Mouse (Mus musculus): ENCODE data around the gene Usp9x. TPM values are rescaled to one million over a fixed set of nuclear protein-coding genes. Genes with fewer than 3 reads are reported as not detected.
A peak's percentile ranks its signal among the peaks of the same experiment; 100 is the strongest.

Usp9x gene
- total RNA-seq (2021), result 100 to 1,000 TPM; 242 to 245 TPM

GRCm38 (mm10) chrX:13071241-13071775 is at the start of gene Usp9x:
Gene Usp9x (plus strand): TSS chrX:13071498.
- DNase-seq (ENCODE audit: low spot score in 2 of 2), result no peak
- intact Hi-C loops (cut with DNase I), result loop anchor here (5.0 to 10.0 kb wide), 3 partner anchors 147 to 309 kb away; partner anchors contain the start of gene Med14

- no peak for DNase-seq (ENCODE audit: low spot score in 2 of 2)
- intact Hi-C loops (cut with DNase I), result no loop called here
Observed at GRCm38 (mm10) chrX:13022547-13023310, 48.6 kb upstream of the Usp9x start.

GRCm38 (mm10) chrX:13024539-13025202 is 46.6 kb upstream of the Usp9x start:
- intact Hi-C loops (cut with DNase I), result no loop called here
- DNase-seq (ENCODE audit: low spot score in 2 of 2), result no peak

GRCm38 (mm10) chrX:13025286-13025685 is 46.0 kb upstream of the Usp9x start:
- no peak for DNase-seq (ENCODE audit: low spot score in 2 of 2)
- intact Hi-C loops (cut with DNase I), result no loop called here

- no peak for DNase-seq (ENCODE audit: low spot score in 2 of 2)
- intact Hi-C loops (cut with DNase I), result no loop called here
Observed at GRCm38 (mm10) chrX:13028156-13028555, 43.1 kb upstream of the Usp9x start.

- DNase-seq (ENCODE audit: low spot score in 2 of 2), result no peak
- intact Hi-C loops (cut with DNase I), result no loop called here
Observed at GRCm38 (mm10) chrX:13029996-13030395, 41.3 kb upstream of the Usp9x start.

- no peak for DNase-seq (ENCODE audit: low spot score in 2 of 2)
- intact Hi-C loops (cut with DNase I), result no loop called here
Observed at GRCm38 (mm10) chrX:13037085-13037484, 34.2 kb upstream of the Usp9x start.

- DNase-seq (ENCODE audit: low spot score in 2 of 2), result peak; percentile 5 to 9
Observed at GRCm38 (mm10) chrX:13039211-13039610, 32.1 kb upstream of the Usp9x start.

GRCm38 (mm10) chrX:13040391-13040790 is 30.9 kb upstream of the Usp9x start:
- intact Hi-C loops (cut with DNase I), result loop anchor here (5.0 kb wide), 1 partner anchor 168 kb away; no protein-coding TSS in a partner anchor
- DNase-seq (ENCODE audit: low spot score in 2 of 2), result no peak

More at GRCm38 (mm10) chrX:13039211-13039610, 32.1 kb upstream of the Usp9x start:
- intact Hi-C loops (cut with DNase I), result no loop called here

- DNase-seq (ENCODE audit: low spot score in 2 of 2), result peak; percentile 87 to 88
- intact Hi-C loops (cut with DNase I), result loop anchor here (1.0 to 5.0 kb wide), 2 partner anchors 29 to 169 kb away; no protein-coding TSS in a partner anchor
Observed at GRCm38 (mm10) chrX:13041630-13042129, 29.6 kb upstream of the Usp9x start.

GRCm38 (mm10) chrX:13043780-13044179 is 27.5 kb upstream of the Usp9x start:
- intact Hi-C loops (cut with DNase I), result loop anchor here (5.0 kb wide), 1 partner anchor 171 kb away; no protein-coding TSS in a partner anchor
- DNase-seq (ENCODE audit: low spot score in 2 of 2), result no peak

- intact Hi-C loops (cut with DNase I), result loop anchor here (5.0 kb wide), 1 partner anchor 172 kb away; no protein-coding TSS in a partner anchor
- no peak for DNase-seq (ENCODE audit: low spot score in 2 of 2)
Observed at GRCm38 (mm10) chrX:13044666-13045065, 26.6 kb upstream of the Usp9x start.

- DNase-seq (ENCODE audit: low spot score in 2 of 2), result no peak
- intact Hi-C loops (cut with DNase I), result no loop called here
Observed at GRCm38 (mm10) chrX:13046893-13047435, 24.3 kb upstream of the Usp9x start.

GRCm38 (mm10) chrX:13047631-13048345 is 23.5 kb upstream of the Usp9x start:
- intact Hi-C loops (cut with DNase I), result no loop called here

GRCm38 (mm10) chrX:13054612-13055011 is 16.7 kb upstream of the Usp9x start:
- DNase-seq (ENCODE audit: low spot score in 2 of 2), result no peak
- intact Hi-C loops (cut with DNase I), result no loop called here

More at GRCm38 (mm10) chrX:13047631-13048345, 23.5 kb upstream of the Usp9x start:
- DNase-seq (ENCODE audit: low spot score in 2 of 2), result peak; percentile 19 to 26

- no peak for DNase-seq (ENCODE audit: low spot score in 2 of 2)
- intact Hi-C loops (cut with DNase I), result no loop called here
Observed at GRCm38 (mm10) chrX:13061961-13062360, 9.3 kb upstream of the Usp9x start.

GRCm38 (mm10) chrX:13064273-13064925 is 6.9 kb upstream of the Usp9x start:
- intact Hi-C loops (cut with DNase I), result no loop called here
- DNase-seq (ENCODE audit: low spot score in 2 of 2), result no peak

- DNase-seq (ENCODE audit: low spot score in 2 of 2), result peak in 1 of 2 experiments; percentile 4
- intact Hi-C loops (cut with DNase I), result loop anchor here (1.0 to 10.0 kb wide), 4 partner anchors 28 to 308 kb away; partner anchors contain the start of gene Med14
Observed at GRCm38 (mm10) chrX:13070206-13070572, 1.1 kb upstream of the Usp9x start.

All from left cerebral cortex, postnatal 36 days (tissue).